Mouse (Mus musculus) right cerebral cortex, adult 18-20 months (tissue): ENCODE results near the gene Hils1.
"Not testable (repeated sequence)": the region's sequence is repeated elsewhere in the genome, so short reads cannot be mapped to it uniquely, and the experiment has no call there.

Experiments used
- DNase-seq: peaks from one replicate; pipeline ENCODE4 v3.0.0; 2022; ENCODE audit warnings: mixed read lengths

Gene Hils1

GRCm38 (mm10) chr11:94957693-94958064 is 9.7 kb upstream of the Hils1 start:
- DNase-seq, result no peak

- DNase-seq, result peak; percentile 43
These were observed 9.1 kb upstream of the Hils1 start for GRCm38 (mm10) chr11:94958065-94958858.

- DNase-seq, result no peak
These were observed 4.8 kb upstream of the Hils1 start for GRCm38 (mm10) chr11:94962534-94963101.

- no peak for DNase-seq
These were observed 794 bp downstream of the Hils1 start for GRCm38 (mm10) chr11:94968187-94968586.

- not testable (repeated sequence) for DNase-seq
These were observed 2.3 kb downstream of the Hils1 start for GRCm38 (mm10) chr11:94969709-94970108.

GRCm38 (mm10) chr11:94970210-94970943 is 3.0 kb downstream of the Hils1 start:
- DNase-seq, result peak; percentile 69

- no peak for DNase-seq
These were observed 4.7 kb downstream of the Hils1 start for GRCm38 (mm10) chr11:94971895-94972615.

GRCm38 (mm10) chr11:94972887-94973286 is 5.5 kb downstream of the Hils1 start:
- DNase-seq, result no peak

- no peak for DNase-seq
These were observed 5.9 kb downstream of the Hils1 start for GRCm38 (mm10) chr11:94973313-94973712.

GRCm38 (mm10) chr11:94974951-94975350 is 7.6 kb downstream of the Hils1 start:
- no peak for DNase-seq

- no peak for DNase-seq
These were observed 8.8 kb downstream of the Hils1 start, which contains the start of gene Sgca for GRCm38 (mm10) chr11:94976199-94976598. TSS of gene Sgca (minus strand) at chr11:94976327.

GRCm38 (mm10) chr11:94978178-94978915 is 11.0 kb downstream of the Hils1 start:
- no peak for DNase-seq

- DNase-seq, result peak; percentile 98
These were observed 11.6 kb downstream of the Hils1 start for GRCm38 (mm10) chr11:94978947-94979346.

- DNase-seq, result no peak
These were observed 12.2 kb downstream of the Hils1 start for GRCm38 (mm10) chr11:94979462-94980179.

GRCm38 (mm10) chr11:94985140-94985539 is 17.7 kb downstream of the Hils1 start:
- DNase-seq, result no peak

- DNase-seq, result no peak
These were observed 18.4 kb downstream of the Hils1 start for GRCm38 (mm10) chr11:94985822-94986221.

- no peak for DNase-seq
These were observed 19.0 kb downstream of the Hils1 start for GRCm38 (mm10) chr11:94986435-94986834.

GRCm38 (mm10) chr11:94987341-94987740 is 19.9 kb downstream of the Hils1 start:
- no peak for DNase-seq

GRCm38 (mm10) chr11:94987851-94988250 is 20.5 kb downstream of the Hils1 start:
- no peak for DNase-seq

- DNase-seq, result no peak
These were observed 21.6 kb downstream of the Hils1 start for GRCm38 (mm10) chr11:94988780-94989561.

- DNase-seq, result peak; percentile 89
These were observed 22.2 kb downstream of the Hils1 start for GRCm38 (mm10) chr11:94989562-94990017.
